Mouse (Mus musculus) limb, embryonic 12.5 days (tissue): Measurements from ENCODE around the gene Noto. TPM values are rescaled to one million over a fixed set of nuclear protein-coding genes. Genes with fewer than 3 reads are reported as not detected.

Experiments used
- ATAC-seq: fragments of 200-750 bp; cut with Nextera tagmentation; 2 replicates; pipeline ENCODE4 v1.8.0; 2017; ENCODE audit warnings: low read depth, moderate TSS enrichment; ENCODE audit not compliant: insufficient number of reproducible peaks, insufficient read depth, low FRiP score, low TSS enrichment
- H3K27ac ChIP-seq: fragments of 300-500 bp; sonication (generic); 2 replicates; pipeline ENCODE4 v1.5.1; 2016; ENCODE audit warnings: mild to moderate bottlenecking, moderate library complexity
- H3K27me3 ChIP-seq: fragments of 300-500 bp; sonication (generic); 2 replicates; pipeline ENCODE4 v1.6.1; 2016; ENCODE audit warnings: mild to moderate bottlenecking, moderate library complexity
- H3K36me3 ChIP-seq: fragments of 300-500 bp; sonication (generic); 2 replicates; pipeline ENCODE4 v1.6.1; 2016; ENCODE audit warnings: mild to moderate bottlenecking, moderate library complexity
- H3K4me1 ChIP-seq: fragments of 300-500 bp; sonication (generic); replicated peaks from 2 replicates; pipeline ENCODE4 v1.6.1; 2016
- H3K4me2 ChIP-seq: fragments of 300-500 bp; sonication (generic); 2 replicates; pipeline ENCODE4 v1.6.1; 2016; ENCODE audit warnings: mild to moderate bottlenecking, moderate library complexity
- H3K4me3 ChIP-seq: fragments of 300-500 bp; sonication (generic); replicated peaks from 2 replicates; pipeline ENCODE4 v1.5.1; 2016; ENCODE audit warnings: mild to moderate bottlenecking
- H3K9ac ChIP-seq: fragments of 300-500 bp; sonication (generic); replicated peaks from 2 replicates; pipeline ENCODE4 v1.6.1; 2016; ENCODE audit warnings: mild to moderate bottlenecking, moderate library complexity
- H3K9me3 ChIP-seq: fragments of 300-500 bp; sonication (generic); 2 replicates; pipeline ENCODE4 v1.6.1; 2016; ENCODE audit warnings: mild to moderate bottlenecking, moderate library complexity
- WGBS: fragments of 180-500 bp; shearing (Covaris S2); methylation state at CpG from one replicate; pipeline ENCODE4 v1.1.7; 2016; 5-methylcytosine and 5-hydroxymethylcytosine counted together
- polyA plus RNA-seq: library from polyadenylated mRNA; unstranded; fragments of >200 nt; fragmentation: Nextera tagmentation; extraction: Ambion mirVana; gene quantifications from 2 replicates; pipeline ENCODE4 v1.2.1, GENCODE M21; 2016

Gene Noto
- polyA plus RNA-seq, 1 experiment from 2014 or later, result not detected

GRCm38 (mm10) chr6:85450697-85451663 lies 27.3 kb downstream of the Noto start, which contains the start of gene Cct7:
Gene Cct7 (plus strand): TSS chr6:85451514.
- no peaks in the 10 kb centered on the region for H3K27me3 ChIP-seq
- peak within 1 kb of the TSS; percentile 92 for H3K27ac ChIP-seq
- no peaks in the 10 kb centered on the region for H3K9me3 ChIP-seq
- H3K4me1 ChIP-seq, result peaks cover 24% of the 10 kb centered on the region
- peak within 1 kb of the TSS; percentile 94 for H3K4me2 ChIP-seq
- H3K9ac ChIP-seq, result peak within 1 kb of the TSS; percentile 88
- WGBS, result 3% methylated on average over 91 of the region's 96 CpGs
- H3K4me3 ChIP-seq, result peak within 1 kb of the TSS; percentile 76
- ATAC-seq, result peak; percentile 94
- H3K36me3 ChIP-seq, result peaks cover 21% of the 10 kb centered on the region

GRCm38 (mm10) chr6:85451664-85452410 lies 28.2 kb downstream of the Noto start, which contains the start of gene Pradc1:
Gene Pradc1 (minus strand): TSS chr6:85451970.
- Histone ChIP-seq H3K27me3 (no peaks in the 10 kb centered on the region), H3K4me1 (peaks cover 26% of the 10 kb centered on the region), H3K9ac (peak within 1 kb of the TSS; percentile 88), H3K9me3 (no peaks in the 10 kb centered on the region), H3K27ac (peak within 1 kb of the TSS; percentile 92), H3K4me2 (peak within 1 kb of the TSS; percentile 94), H3K36me3 (peaks cover 16% of the 10 kb centered on the region; the same call in 1 of the 2 replicates), H3K4me3 (peak within 1 kb of the TSS; percentile 76)
- ATAC-seq, result peak; percentile 91
- under 1% methylated on average over 54 of the region's 54 CpGs for WGBS

GRCm38 (mm10) chr6:85452411-85452665 lies 28.7 kb downstream of the Noto start:
- H3K27ac ChIP-seq, result peak overlapping the region; percentile 92
- no peak for ATAC-seq
- peak overlapping the region; percentile 76 for H3K4me3 ChIP-seq
- H3K4me2 ChIP-seq, result peak overlapping the region; percentile 94
- peaks cover 26% of the 10 kb centered on the region for H3K4me1 ChIP-seq
- H3K36me3 ChIP-seq, result peaks cover 14% of the 10 kb centered on the region; the same call in 1 of the 2 replicates
- H3K27me3 ChIP-seq, result no peaks in the 10 kb centered on the region
- H3K9me3 ChIP-seq, result no peaks in the 10 kb centered on the region
- WGBS, result under 1% methylated on average over 15 of the region's 15 CpGs
- H3K9ac ChIP-seq, result peak overlapping the region; percentile 88

- Histone ChIP-seq H3K27ac (peak overlapping the region; percentile 92), H3K27me3 (no peaks in the 10 kb centered on the region), H3K4me1 (peaks cover 26% of the 10 kb centered on the region), H3K4me2 (peak overlapping the region; percentile 94), H3K9me3 (no peaks in the 10 kb centered on the region), H3K9ac (peak overlapping the region; percentile 88), H3K36me3 (peaks cover 19% of the 10 kb centered on the region; the same call in 1 of the 2 replicates), H3K4me3 (peak overlapping the region; percentile 76)
- no peak for ATAC-seq
- WGBS, result 9% methylated on average over 7 of the region's 7 CpGs
Observed at GRCm38 (mm10) chr6:85452816-85453215, 29.1 kb downstream of the Noto start.

GRCm38 (mm10) chr6:85459621-85460020 lies 35.9 kb downstream of the Noto start:
- Histone ChIP-seq H3K36me3 (peaks cover 78% of the 10 kb centered on the region), H3K4me1 (peaks cover 5% of the 10 kb centered on the region), H3K4me2 (no peak overlapping the region), H3K9ac (no peak overlapping the region), H3K4me3 (no peak overlapping the region), H3K9me3 (no peaks in the 10 kb centered on the region), H3K27ac (no peak overlapping the region), H3K27me3 (no peaks in the 10 kb centered on the region)
- ATAC-seq, result no peak
- WGBS, result 89% methylated on average over 2 of the region's 2 CpGs

- Histone ChIP-seq H3K9me3 (no peaks in the 10 kb centered on the region), H3K27ac (no peak overlapping the region), H3K27me3 (no peaks in the 10 kb centered on the region), H3K4me2 (no peak overlapping the region), H3K4me1 (no peaks in the 10 kb centered on the region), H3K36me3 (peaks cover 96% of the 10 kb centered on the region), H3K4me3 (no peak overlapping the region), H3K9ac (no peak overlapping the region)
- no peak for ATAC-seq
Observed at GRCm38 (mm10) chr6:85465381-85465780, 41.7 kb downstream of the Noto start.

GRCm38 (mm10) chr6:85469660-85470430 lies 46.2 kb downstream of the Noto start:
- no peak overlapping the region for H3K4me3 ChIP-seq
- no peak for ATAC-seq
- H3K4me1 ChIP-seq, result no peaks in the 10 kb centered on the region; the same call in 1 of the 2 replicates
- peaks cover 8% of the 10 kb centered on the region; the same call in 1 of the 2 replicates for H3K27me3 ChIP-seq
- WGBS, result 74% methylated on average over 5 of the region's 5 CpGs
- no peaks in the 10 kb centered on the region for H3K9me3 ChIP-seq
- no peak overlapping the region for H3K4me2 ChIP-seq
- 0 out of 2 replicates have a peak overlapping the region, but pooled peaks have one; percentile 17 for H3K27ac ChIP-seq
- H3K36me3 ChIP-seq, result peaks cover 55% of the 10 kb centered on the region
- 0 out of 2 replicates have a peak overlapping the region, but pooled peaks have one; percentile 34 for H3K9ac ChIP-seq

- no peak for ATAC-seq
- Histone ChIP-seq H3K9me3 (no peaks in the 10 kb centered on the region), H3K9ac (no peak overlapping the region), H3K27ac (no peak overlapping the region), H3K4me1 (no peaks in the 10 kb centered on the region; the same call in 1 of the 2 replicates), H3K36me3 (peaks cover 36% of the 10 kb centered on the region), H3K4me3 (no peak overlapping the region), H3K4me2 (no peak overlapping the region), H3K27me3 (peaks cover 8% of the 10 kb centered on the region; the same call in 1 of the 2 replicates)
- WGBS, result 59% methylated on average over 8 of the region's 8 CpGs
Observed at GRCm38 (mm10) chr6:85471962-85472361, 48.3 kb downstream of the Noto start.

GRCm38 (mm10) chr6:85472542-85472941 lies 48.9 kb downstream of the Noto start:
- no peak overlapping the region for H3K27ac ChIP-seq
- 54% methylated on average over 5 of the region's 5 CpGs for WGBS
- no peaks in the 10 kb centered on the region for H3K9me3 ChIP-seq
- peaks cover 30% of the 10 kb centered on the region for H3K36me3 ChIP-seq
- H3K27me3 ChIP-seq, result peaks cover 11% of the 10 kb centered on the region
- ATAC-seq, result no peak
- H3K4me2 ChIP-seq, result no peak overlapping the region
- peaks cover 3% of the 10 kb centered on the region for H3K4me1 ChIP-seq
- no peak overlapping the region for H3K9ac ChIP-seq
- H3K4me3 ChIP-seq, result no peak overlapping the region

- no peaks in the 10 kb centered on the region for H3K9me3 ChIP-seq
- no peak overlapping the region for H3K27ac ChIP-seq
- 94% methylated on average over 3 of the region's 3 CpGs for WGBS
- H3K4me2 ChIP-seq, result no peak overlapping the region
- H3K9ac ChIP-seq, result no peak overlapping the region
- ATAC-seq, result no peak
- peaks cover 4% of the 10 kb centered on the region for H3K4me1 ChIP-seq
- no peak overlapping the region for H3K4me3 ChIP-seq
- peaks cover 41% of the 10 kb centered on the region for H3K27me3 ChIP-seq
- peaks cover 5% of the 10 kb centered on the region; the same call in 1 of the 2 replicates for H3K36me3 ChIP-seq
Observed at GRCm38 (mm10) chr6:85475581-85475980, 51.9 kb downstream of the Noto start.
